Mouse (Mus musculus): ENCODE results near the gene Olfr666.
"Not testable (repeated sequence)": the region's sequence is repeated elsewhere in the genome, so short reads cannot be mapped to it uniquely, and the experiment has no call there.

Gene Olfr666

DNA sequence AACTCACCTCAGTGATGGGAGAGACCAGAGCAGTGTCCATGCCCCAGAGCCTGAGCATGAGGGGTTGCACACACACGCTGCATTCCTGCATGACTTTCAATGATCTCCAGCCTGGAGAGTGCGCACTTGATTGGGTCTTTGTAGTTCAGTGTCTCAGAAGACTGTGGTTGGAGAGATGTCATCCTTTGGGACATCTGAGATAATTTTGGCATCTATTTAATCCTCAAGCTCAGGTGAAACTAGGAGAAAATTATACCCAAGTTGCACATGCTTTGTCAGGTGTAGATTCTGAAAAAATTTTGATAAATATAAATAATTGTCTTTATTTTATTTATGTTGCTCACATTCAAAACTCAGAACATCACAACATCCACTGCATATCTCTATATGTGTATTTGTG, at the start of gene Olfr666:
Gene Olfr666, minus strand, starts transcription at position 101 of the 400 bp plus-strand sequence.
- no peak for DNase-seq (ENCODE audit: low spot score)

DNA sequence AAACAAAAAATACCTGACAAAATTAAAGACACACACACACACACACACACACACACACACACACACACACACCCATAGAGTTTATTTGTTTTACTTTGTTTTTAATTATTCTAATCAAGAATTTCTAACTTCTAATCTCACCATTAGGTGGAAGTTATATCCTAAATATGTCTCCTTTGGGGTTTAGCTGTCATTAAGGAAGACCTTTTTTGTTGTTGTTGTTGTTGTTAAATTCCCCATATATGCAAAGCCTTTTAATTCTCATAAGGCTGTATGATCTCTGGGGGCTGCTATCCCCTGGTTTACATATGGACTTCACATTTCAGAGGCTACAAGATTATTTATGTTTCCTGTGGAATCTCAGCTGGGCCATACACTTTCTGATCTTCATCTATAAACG, 38.2 kb upstream of the Olfr666 start, which contains the start of gene Olfr669:
Gene Olfr669, plus strand, starts transcription at position 301 of the 400 bp plus-strand sequence.
- no peak for DNase-seq (ENCODE audit: low spot score)

DNA sequence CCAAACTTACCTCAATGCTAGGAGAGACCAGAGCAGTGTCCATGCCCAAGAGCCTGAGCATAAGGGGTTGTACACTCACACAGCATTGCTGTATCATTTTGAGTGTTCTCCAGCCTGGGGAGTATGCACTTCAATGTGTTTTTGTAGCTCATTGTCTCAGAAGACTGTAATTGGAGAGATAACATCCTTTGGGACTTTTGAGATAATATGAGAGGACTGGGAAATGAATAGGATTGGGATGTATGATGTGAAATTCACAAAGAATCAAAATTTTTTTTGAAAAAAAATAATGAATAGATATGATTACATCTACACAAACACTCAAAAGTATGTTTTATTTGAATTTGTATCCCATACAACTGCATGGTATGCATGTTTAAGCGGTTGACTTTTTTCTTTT, 32.2 kb upstream of the Olfr666 start, which contains the start of gene Olfr668:
Gene Olfr668, minus strand, starts transcription at position 101 of the 400 bp plus-strand sequence.
- DNase-seq (ENCODE audit: low spot score), result no peak

DNA sequence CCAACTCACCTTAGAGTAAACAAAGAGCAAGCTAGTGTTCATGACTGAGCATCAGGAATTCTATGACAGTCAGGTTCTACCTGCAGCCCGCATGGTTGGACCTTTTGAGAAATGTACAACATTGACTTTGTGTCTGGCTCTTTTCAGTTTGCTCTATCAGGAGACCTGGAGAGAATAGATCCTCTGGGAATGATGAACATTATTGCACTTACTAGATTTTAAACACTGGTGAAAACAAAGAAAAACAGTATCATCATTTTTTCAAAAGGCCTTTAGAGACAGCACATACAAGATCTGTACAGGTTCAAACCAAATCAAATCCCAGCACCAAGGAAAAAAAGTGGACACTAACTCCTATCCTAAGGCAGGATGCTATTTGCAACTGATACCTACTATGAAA, 25.6 kb upstream of the Olfr666 start, which contains the start of gene Olfr667:
Gene Olfr667, minus strand, starts transcription at position 101 of the 400 bp plus-strand sequence.
- no peak for DNase-seq (ENCODE audit: low spot score)

DNA sequence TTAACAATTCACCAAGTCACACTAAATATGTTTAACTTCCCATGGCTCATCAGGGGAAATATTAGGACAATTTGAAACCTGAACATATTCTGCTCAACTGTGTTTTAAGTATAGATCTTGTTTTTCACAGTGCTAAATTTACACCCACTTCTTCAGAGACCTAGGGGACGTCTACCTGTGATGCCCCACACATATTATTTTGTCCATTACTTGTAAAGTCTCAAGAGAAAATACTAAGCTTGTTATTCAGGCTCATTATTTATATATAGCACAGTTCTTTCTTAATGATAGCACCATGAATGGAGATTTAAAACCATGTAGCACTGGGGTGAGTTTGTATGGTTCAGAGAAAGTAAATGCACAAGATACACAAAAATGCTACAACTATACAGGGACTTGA, 18.0 kb downstream of the Olfr666 start, which contains the start of gene Olfr665:
Gene Olfr665, plus strand, starts transcription at position 301 of the 400 bp plus-strand sequence.
- DNase-seq (ENCODE audit: low spot score), result no peak

GRCm38 (mm10) chr7:104861381-104861780, 34.4 kb downstream of the Olfr666 start:
- no peak for DNase-seq (ENCODE audit: low spot score)

DNA sequence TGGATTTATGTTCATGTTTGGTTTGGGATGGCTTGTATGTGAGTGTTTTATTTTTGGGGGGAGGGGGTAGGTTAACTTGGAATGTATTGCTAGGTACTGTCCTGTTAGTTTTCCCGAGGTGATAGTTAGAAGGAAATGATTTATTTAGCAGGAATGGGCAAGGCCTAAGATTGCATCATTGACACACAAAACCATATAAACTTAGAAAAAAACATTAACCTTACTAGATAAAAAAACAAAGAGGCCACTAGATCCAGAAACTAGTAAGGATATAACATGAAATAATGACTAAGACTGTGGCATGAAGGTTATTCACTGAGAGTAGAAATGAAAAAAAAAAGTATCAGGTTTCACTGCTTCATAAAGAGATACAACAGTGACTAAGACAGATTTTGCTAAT, 38.1 kb downstream of the Olfr666 start:
- no peak for DNase-seq (ENCODE audit: low spot score)

- DNase-seq (ENCODE audit: low spot score), result not testable (repeated sequence)
Measured at GRCm38 (mm10) chr7:104856709-104857108, 39.0 kb downstream of the Olfr666 start, which contains the start of gene Usp17la. Gene Usp17la (plus strand): TSS chr7:104857009.

DNA sequence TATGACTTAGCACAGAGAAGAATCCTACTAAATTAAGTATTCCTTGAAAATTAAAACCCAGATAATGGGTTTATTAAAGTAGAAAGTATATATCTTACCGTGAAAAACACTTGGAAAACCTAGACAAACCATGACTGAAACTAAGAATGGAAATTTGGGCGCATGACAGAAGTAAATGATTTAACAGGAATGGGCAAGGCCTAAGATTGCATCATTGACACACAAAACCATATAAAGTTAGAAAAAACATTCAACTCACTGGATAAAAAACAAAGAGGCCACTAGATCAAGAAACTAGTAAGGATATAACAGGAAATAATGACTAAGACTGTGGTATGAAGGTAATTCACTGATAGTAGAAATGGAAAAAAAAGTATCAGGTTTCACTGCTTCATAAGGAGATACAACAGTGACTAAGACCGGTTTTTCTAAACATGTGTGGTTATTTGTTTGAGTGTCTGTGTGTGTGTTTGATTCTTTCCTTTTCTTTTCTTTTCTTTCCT, 40.5 kb downstream of the Olfr666 start:
- DNase-seq (ENCODE audit: low spot score), result no peak

DNA sequence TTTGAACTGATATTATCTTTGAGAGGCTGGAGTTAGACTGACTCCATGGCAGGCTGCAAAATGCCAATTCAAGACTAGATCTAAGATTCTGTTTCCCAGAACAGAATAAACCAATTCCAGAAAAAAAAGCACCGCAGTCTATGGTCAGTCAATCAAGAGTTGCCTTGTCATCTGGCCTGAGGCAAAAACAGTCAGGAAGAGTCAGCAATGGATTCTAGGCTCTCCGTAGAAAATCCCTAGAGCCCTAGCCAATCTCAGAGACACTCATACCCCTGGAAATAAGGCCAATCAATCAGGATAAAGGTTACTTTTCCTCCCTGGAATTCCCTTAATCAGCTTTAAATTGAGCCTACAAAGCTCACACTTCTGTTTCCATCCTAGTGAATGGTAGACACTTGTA, 44.2 kb downstream of the Olfr666 start:
- not testable (repeated sequence) for DNase-seq (ENCODE audit: low spot score)

DNA sequence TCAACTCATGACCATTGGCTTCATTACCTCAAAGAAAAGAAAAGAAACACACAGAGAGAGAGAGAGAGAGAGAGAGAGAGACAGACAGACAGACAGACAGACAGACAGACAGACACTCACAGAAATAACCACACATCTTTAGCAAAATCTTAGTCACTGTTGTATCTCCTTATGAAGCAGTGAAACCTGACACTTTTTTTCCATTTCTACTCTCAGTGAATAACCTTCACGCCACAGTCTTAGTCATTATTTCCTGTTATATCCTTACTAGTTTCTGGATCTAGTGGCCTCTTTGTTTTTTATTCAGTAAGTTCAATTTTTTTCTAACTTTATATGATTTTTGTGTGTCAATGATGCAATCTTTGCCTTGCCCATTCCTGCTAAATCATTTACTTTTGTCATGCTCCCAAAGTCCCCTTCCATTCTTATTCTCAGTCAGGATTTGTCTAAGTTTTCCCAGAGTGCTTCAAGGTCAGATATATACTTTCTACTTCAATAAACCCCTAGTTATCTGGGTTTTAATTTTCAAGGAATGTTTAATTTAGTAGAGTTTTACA, 51.9 kb downstream of the Olfr666 start:
- DNase-seq (ENCODE audit: low spot score), result no peak

GRCm38 (mm10) chr7:104842503-104842902, 53.2 kb downstream of the Olfr666 start, which contains the start of gene Usp17lb:
Gene Usp17lb (minus strand): TSS chr7:104842603.
- no peak for DNase-seq (ENCODE audit: low spot score)
